Mouse (Mus musculus) olfactory bulb, adult 2 months (tissue): ENCODE measurements around the gene Smarcb1.

Source experiments
- CTCF ChIP-seq: fragments of 200-500 bp; IDR thresholded peaks from 2 replicates; pipeline ENCODE4 v1.5.1; 2012; ENCODE audit warnings: low read depth, mild to moderate bottlenecking, low read length, moderate library complexity; ENCODE audit not compliant: insufficient read depth
- POLR2A ChIP-seq: fragments of 200-500 bp; IDR thresholded peaks from 2 replicates; pipeline ENCODE4 v1.6.1; 2012; ENCODE audit warnings: mild to moderate bottlenecking, low read depth, low read length, moderate library complexity; ENCODE audit not compliant: insufficient read depth

GRCm38 (mm10) chr10:75939481-75940234, 18.2 kb upstream of the Smarcb1 start:
- TF ChIP-seq CTCF, result no peak
- no peak for TF ChIP-seq POLR2A
